Mouse (Mus musculus) large intestine, adult 2 months (tissue): ENCODE measurements at regions not wholly inside any gene's neighbourhood (a gene's known extent, or its start where the extent isn't known, plus 50 kb on each side); places are given as distances from the start of the nearest gene placed in this dataset.
A peak's percentile ranks its signal among the peaks of the same experiment; 100 is the strongest.

Experiments
- DNase-seq: peaks from one replicate; pipeline ENCODE4 v3.0.0-alpha.2; 2012; ENCODE audit warnings: low read depth, low spot score
- WGBS: fragments of 180-500 bp; shearing (Covaris S2); methylation state at CpG from one replicate; pipeline ENCODE4 v1.1.7; 2018; 5-methylcytosine and 5-hydroxymethylcytosine counted together

DNA sequence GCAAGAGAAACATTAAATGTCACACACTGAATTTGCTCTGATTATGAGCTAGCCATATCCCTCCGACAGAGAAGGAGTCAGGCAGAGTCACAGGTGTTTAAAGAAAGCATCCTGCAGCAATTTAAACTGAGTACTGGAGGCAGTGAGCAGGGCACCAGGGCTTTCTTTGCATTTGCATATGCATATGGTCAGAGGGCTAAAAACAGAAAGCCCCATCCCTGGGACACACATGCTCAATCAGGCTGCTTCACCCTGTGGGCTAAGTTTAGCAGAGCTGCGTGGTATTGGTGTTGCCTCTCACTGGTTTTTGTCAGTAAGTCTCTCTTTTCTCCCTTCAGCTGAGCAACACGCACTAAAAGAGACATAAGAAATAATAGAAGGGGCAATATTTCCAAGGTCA is 289.9 kb upstream of the Rps6ka3 start:
- WGBS: 68% methylated on average over 3 of the region's 3 CpGs
- no peak for DNase-seq

DNA sequence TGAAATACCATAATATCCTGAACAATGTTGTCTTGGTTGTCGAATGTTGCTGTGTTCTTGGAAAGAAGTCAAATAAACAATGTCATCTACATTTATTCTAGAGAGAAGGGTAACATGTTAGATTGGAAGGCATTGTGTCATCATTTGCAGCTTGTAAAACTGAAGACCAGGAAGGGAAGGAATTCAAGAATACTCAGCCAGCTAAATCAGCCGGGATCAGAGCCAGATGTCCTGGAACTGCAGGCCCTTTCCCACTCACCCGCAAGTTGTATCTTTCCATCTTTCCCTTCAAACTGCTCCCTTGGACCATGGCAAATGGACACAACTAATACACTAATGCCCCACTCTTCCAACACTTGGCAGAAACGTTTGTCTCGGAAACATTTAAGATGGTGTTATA is 288.7 kb upstream of the Rps6ka3 start:
- 58% methylated on average over 5 of the region's 5 CpGs for WGBS
- DNase-seq: no peak

DNA sequence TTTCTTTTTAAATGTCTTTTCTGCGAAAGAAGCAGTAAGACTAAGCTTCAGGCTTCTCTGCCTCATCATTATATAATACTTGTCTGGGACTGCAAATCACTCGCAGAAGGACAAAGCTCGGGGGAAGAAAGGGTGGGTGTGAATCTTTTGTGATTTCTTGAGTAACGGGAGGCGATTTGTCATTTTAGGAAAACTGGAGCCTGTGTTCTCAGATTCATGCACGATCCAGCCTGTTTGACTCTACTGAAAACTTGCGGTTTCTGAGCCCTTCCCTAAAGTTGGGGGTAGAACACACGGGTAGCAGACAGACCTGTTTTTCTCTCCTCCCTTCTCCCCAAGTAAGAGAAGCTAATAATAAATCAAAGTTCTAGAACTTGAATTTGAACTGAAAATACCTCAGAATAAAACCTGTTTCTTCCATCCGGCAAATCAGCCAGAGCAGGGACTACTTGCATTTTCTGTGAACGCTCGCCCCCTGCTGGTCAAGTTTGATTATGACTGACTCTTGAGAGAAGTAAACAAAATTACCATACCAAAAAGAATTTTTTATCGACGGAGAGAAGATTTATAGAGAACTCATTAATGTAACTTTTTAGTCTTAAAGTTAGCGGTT is 288.2 kb upstream of the Rps6ka3 start:
- 25% methylated on average over 14 of the region's 14 CpGs for WGBS
- peak; percentile 21 for DNase-seq

DNA sequence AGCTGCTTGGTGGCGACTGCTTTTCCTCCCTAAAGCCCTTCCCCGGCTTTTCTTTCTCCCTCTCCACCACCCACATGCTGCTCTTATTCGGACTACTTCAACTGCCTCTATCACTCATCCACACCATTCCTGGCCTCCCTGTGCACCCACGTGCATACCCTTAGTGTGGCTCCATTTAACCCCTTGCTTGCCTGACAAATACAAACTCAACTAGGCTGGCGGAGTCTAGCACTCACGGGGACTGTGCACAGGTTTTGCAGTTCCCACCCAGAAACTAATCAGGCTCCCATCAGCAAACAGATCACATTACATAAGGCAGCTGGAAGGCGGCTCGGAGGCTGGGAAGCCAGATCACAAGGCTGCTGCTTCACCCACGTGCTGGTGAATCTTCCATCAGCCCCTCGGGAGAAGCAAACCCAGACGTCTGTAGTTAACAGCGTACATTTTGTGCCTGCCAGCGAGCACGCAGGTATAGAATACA is 287.0 kb upstream of the Rps6ka3 start:
- WGBS: 17% methylated on average over 14 of the region's 14 CpGs
- no peak for DNase-seq

DNA sequence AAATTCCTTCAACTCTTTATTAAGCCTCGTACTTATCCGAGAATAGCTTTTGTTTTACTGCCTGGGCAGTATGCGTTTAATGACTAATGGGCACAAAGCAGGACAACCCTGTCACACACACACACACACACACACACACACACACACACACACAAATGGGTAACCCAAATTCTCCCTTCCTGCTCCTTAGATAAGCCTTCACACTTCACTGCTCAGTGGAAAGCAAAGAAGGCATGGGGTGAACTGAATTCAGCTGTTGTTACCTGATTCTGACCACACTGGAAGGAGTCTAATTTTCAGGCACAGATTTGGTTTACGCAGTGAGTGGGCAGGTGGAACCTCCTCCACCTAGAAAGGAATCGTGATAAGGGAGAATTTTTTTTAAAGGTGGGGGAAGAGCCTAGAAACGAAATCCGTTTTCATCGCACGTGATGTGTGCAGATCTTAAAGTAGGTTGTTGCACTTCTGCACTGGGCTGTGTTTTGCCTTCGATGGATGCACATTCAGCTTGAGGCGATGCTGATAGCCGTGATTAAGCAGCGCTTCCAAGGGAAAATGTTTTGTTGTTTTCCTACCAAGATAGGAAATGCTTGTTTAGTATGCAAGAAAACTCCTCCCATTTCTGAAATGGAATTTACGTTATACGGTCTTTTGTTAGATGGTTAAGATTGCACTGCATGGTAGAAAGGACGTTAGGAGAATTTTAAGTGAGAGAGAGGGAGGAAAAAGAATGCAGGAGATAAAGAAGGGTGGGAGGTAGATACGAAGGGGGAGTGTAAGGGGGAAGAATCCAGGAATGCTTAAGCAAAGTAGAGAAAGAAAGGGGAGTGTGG is 286.2 kb upstream of the Rps6ka3 start:
- DNase-seq: no peak
- WGBS: 34% methylated on average over 17 of the region's 17 CpGs

DNA sequence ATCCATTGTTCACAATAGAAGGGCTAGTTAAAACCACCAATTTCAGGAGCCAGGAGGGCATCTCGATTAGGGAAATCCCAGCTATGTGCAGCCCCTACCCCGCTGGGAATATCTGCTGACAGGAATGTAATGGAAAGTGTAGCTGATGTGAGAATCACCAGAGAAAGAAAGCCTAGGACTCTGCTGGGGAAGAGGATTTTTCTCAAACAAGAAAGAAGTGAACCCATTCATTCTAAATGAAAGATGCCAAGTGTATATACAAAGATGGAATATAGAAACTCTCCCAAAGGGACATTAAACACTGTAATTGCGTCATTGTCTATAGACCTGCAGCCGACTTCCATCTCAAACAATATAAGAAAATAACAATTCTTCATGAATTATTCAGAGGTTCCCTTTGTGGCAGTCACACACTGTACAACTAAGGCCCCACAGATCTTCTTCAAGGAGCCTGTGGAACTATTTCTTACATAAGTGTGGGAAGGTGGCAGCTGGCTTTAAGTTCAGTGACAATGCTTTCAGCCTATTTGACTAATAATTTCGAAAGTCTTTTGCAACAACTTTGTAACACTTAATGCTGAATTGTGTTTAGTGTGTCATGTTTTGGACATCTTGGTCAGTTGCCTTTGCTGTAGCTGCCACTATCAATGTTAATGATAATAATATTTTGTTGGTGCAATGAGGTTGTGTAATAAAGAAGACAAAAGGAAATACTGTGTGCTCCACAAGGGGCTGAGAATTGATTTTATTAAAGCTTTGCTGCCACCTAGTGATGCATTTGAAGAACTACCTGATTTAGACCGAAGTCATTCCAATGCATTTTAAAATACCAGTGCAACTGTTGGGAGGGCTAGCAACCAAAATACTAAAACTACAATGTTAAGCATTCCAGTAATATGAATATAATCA is 285.4 kb upstream of the Rps6ka3 start:
- 37% methylated on average over 6 of the region's 6 CpGs for WGBS

DNA sequence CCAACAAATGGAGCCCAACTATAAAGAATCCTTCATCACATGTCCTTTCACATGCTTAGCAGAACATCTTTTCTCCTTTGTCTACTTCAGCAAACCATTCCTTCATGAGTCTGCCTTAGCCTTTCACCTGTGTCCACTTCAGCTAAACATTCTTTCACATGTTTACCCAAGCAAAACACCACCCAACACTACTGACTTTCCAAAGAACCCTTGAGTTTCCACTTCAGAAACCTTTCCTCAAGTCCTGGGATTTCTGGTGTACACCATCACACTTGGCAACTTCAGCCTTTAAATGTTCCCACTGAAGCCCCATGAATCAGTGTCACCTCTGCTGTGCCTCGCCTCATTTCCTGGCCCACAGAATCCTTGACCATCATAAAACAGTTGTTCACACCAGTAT is 278.2 kb upstream of the Rps6ka3 start:
- WGBS: 58% methylated on average over 1 of the region's 1 CpGs
- DNase-seq: no peak

More for the DNA sequence above, 285.4 kb upstream of the Rps6ka3 start:
- DNase-seq: no peak

DNA sequence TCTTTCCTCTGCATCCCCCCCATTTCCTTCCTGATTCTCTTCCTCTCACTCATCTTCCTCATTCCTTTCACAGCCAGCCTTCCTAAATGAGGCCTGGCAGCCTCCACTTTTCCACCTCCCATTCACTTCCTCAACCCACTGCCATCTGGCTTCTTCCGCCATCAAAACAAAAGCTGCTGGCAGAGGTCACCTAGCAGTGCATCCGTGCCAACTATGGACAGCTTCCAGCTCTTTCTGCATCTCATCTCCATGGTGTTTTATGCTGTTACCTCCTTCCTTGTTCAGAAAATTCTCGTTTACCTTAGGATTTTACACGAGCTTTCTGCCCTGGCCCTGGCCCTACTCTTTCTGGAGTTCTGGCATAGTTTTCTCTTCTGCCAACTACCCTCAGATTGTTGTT is 262.9 kb upstream of the Rps6ka3 start:
- no peak for DNase-seq
- 41% methylated on average over 4 of the region's 4 CpGs for WGBS

DNA sequence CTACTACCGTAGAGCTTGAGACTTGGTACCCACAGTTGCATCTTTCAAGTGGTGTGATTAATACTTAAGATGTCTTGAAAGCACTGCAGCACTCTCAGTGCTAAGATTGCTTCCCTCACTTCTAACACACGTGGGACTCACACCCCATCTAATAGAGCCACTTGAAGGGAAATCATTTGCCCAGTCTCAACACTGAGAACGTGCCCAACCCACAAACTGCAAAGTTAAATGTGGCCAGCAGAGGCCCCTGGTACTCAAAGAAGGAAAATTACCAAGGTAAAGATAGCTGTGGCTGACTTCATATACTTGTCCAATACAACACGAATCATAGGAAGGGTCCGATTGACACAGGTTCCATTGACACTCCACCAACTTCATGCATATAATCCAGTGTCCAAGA is 238.4 kb upstream of the Rps6ka3 start:
- WGBS: 52% methylated on average over 5 of the region's 5 CpGs
- no peak for DNase-seq

DNA sequence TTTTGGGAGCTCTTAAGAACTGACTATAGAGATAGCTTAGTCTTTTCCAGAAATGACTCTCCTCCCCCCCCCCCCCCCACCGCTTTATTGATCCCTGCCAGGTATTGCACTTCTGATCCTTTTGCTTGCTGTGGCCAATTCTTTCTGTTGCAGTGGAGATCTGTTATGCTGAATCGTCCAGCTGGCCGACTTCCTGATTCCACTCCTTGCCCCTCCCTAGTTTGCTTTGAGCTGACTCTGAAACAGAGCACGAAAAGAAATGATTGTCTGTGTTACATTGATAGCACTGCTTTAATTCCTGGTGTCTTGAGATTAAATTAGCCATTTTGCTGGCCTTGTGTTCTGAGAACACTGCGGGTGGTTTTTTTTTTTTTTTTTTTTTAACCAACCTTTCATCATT is 233.5 kb upstream of the Rps6ka3 start:
- no peak for DNase-seq
- 25% methylated on average over 5 of the region's 5 CpGs for WGBS

DNA sequence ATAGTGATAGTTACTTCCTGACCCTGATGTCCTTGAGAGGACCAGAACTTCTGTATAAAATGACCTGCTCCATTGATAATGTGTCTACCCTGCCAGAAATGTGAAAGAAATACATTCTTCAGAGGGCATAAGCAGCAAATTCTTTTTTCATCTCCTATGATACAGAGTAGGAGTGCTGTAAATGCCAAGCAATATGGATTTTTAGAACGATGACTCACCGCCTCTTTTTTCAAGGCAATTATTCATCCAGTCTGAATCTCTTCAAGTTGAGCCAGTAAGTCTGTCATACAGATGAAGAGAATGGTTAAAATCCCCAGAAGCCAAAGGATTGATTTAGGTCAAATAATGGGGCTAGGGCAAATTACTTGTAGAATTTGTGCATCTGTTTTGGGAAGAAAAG is 225.4 kb upstream of the Rps6ka3 start:
- DNase-seq: no peak
- 74% methylated on average over 2 of the region's 2 CpGs for WGBS

DNA sequence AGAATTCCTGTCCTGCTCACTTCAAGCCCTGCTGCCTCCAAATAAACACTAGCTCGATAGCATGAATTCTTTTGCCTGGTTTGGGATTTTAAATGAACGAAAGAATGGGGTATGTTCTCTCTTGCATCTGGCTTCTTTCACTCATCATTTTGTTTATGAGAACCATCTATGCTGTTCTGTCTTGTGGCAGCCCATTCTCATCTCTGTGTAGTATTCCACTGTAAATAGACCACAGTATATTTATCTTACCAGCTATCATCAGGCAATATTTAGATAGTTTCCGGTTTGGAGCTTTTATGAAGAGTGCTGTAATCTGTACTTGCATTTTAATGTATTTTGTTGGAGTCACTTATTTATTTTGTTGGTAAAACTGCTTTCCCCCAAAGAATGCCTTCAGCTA is 222.4 kb upstream of the Rps6ka3 start:
- WGBS: 35% methylated on average over 3 of the region's 3 CpGs
- DNase-seq: no peak

DNA sequence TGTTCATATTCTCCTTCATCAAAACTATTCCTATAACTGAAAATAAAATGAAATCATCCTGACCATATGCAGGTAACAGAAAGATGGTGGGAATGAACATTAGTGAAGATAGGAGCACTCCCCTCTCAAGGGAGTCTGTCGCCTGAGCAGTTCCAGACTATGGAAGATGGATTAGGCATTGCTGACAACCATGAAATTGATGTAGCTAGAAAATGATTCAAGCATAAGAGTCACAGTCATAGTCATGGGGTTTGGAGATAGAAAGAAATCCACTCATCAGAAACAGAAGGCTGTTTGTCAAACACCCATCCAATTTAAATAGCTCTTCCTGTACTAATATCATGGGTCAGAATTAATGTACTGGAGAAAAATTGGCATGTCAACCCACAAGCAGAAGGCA is 191.2 kb upstream of the Rps6ka3 start:
- DNase-seq: no peak
- WGBS: 90% methylated on average over 1 of the region's 1 CpGs

DNA sequence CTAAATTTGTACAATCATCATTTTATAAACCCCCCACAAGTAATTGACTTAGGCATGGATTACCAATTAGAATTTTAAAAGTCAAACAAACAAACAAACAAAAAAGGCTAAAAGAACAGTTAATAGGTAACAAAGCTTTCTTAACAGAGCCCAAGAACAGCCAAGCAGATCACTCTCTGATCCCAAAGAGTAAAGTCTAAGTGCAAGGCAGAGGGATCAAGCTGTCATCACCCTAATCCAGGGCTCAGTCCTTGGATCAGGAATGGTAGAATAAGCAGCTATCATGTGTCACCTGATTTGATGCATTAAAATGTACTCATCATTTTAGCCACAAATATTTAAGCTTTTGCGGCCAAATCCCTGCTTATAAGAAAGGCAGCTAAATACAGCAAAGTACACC is 183.8 kb upstream of the Rps6ka3 start:
- DNase-seq: no peak
- 90% methylated on average over 1 of the region's 1 CpGs for WGBS

DNA sequence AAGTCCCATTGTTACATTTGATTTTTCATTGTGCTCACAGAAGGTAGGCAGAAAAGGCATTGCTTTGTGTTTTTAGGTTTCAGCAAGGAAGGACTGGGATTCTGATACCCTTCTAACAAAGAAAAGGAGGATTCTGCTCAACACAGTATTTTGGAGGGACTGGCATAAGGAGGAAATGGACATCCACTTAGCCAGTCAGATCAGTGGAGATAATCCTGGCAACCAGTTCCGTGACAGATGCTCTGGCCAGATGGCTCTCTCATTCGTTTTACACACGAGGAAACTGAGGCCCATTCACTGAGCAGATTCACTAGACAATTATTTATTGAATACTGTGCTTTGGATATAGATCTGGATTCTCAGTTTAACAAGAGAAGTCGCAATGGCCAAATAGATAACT is 178.2 kb upstream of the Rps6ka3 start:
- no peak for DNase-seq
- 85% methylated on average over 4 of the region's 4 CpGs for WGBS

DNA sequence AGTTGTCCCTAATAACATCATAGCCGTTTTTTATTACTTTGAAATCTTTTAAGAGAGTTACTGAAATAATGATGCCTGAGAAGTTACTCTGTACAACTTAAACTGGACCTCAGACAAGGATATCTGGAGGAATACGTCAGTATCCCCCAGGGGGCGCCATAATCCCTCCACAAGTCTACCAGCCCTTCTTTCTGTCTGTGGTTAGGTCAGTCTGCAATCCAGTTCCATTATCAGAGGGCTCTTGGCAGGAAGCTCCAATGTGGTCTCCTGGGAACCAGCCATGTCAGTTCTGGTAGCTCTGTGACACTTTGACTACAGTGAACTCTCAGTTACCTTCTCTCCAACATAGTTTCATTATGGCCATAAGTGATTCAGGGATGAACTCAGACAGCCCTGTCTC is 166.7 kb upstream of the Rps6ka3 start:
- DNase-seq: peak; percentile 29

DNA sequence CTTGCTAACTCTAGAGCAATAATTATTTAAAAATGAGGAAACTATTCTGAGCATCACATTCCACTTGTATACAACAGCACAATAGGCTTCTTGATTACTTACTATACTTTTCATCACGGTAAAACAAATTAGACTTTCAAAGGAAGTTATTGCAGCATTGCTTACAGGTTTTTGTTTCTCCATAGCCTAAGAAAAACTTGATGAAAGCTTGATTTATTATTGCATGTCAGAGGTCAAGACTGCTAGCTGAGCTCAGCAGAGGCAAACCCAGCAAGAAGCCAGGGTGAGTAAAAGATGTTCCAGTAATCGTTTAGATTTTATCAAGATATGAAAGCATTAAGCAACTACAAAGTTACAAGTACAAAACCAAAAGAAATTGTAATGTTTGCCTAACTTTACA is 162.2 kb upstream of the Rps6ka3 start:
- 36% methylated on average over 2 of the region's 2 CpGs for WGBS

More for the DNA sequence above, 166.7 kb upstream of the Rps6ka3 start:
- WGBS: 13% methylated on average over 3 of the region's 3 CpGs

DNA sequence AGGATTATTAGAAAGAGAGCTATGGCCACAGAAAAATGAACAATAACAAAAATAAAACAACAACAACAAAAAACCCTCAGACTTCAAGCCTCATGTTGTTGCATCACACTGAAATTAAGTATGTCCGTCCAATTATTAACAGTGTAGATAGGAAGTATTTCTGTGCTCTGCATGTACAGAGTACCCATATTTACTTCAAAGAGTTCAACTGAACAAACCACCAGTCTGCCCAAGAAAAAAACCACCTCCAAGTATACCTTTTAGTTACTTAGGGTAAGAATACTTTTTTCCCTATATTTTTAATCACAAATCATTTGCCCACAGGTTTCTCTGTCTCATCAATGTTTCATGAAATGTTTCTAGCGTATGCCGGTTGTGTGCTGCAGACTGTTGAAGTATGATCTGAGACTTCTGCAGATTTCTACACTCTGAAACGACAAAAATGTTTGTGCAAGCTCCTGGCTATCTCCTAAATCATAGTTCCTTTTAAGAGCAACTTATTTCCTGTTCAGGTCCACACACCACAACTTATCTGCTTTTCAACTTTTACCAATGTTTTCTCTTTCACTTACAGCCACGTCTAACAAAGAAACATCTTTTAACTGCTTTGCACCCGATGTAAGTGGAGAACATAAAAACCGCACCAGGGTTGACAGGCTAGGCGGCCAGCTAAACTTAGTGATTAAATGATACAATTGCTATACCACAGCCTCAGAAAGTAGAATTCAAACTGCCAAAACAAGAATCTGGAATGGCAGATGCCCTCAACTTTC is 154.2 kb upstream of the Rps6ka3 start:
- DNase-seq: no peak
- WGBS: 54% methylated on average over 8 of the region's 8 CpGs

More for the DNA sequence above, 162.2 kb upstream of the Rps6ka3 start:
- DNase-seq: no peak

DNA sequence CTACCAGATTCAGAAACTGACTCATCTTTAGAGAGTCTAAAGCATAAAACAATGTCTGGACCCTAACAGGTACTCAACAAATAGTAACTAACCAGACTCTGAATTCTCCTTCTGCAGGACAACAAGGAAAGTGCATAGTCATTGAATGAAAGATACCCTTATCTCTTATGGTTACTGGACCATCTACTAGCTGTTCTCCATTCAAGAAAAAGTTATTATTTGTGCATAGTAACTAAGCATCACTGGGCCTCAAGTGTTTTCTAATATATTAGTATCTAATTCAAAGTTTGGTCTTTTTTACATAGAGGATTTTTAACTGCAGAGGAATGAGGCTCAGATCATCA is 153.7 kb upstream of the Rps6ka3 start:
- DNase-seq: no peak

DNA sequence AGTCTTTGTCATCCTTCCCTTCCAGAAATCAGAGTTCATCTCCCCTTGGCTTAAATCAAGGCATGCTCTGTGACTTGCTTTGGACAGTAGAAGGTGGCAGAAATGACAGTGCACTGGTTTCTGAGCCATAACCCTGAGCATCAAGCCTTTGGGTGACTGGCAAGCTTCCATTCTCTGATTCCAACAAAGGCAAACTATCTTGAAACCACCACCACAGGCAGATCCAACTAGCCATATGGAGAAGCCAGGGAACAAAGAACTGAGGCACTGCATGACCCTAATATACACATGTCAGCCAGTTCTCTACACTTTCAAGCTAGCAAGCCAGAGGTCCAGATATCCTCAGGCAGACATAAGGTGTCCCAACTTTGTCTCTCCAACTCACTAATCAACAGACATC is 151.2 kb upstream of the Rps6ka3 start:
- DNase-seq: no peak
